In the genomic region with DNA sequence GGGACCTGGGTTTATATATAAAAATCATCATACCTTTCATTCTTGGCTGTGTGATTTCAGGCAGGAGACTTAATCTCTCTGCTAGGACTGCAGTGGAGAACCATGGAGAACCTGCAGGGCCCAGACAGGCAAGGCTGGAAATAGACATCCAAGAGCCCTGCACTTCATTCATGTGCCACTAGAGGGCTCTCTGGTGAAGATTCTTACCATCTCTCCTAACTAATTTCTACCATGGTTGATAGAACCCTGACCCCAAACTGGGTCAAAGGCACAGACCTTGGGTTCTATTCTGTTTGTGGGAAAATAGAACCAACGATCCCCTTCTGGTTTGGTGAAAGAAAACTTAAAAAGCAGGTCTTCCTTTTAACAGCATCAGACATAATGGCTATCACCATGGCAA, we compare ENCODE assay signal across 8 mouse cellular contexts. TPM values are rescaled to one million over a fixed set of nuclear protein-coding genes. Genes with fewer than 3 reads are reported as not detected.
A peak's percentile ranks its signal among the peaks of the same experiment; 100 is the strongest.
DNase-seq lines count a peak whose midpoint lies in the region; ATAC-seq and TF ChIP-seq lines count a peak whose summit lies in the region.

No protein-coding gene starts in this region.

- no peaks in the 10 kb centered on the region for H3K9me3 ChIP-seq in forebrain, embryonic 14.5 days (replicated peaks; ENCODE audit: control insufficient read depth, low read length)

- no peaks in the 10 kb centered on the region for H3K27me3 ChIP-seq in forebrain, embryonic 14.5 days (replicated peaks; ENCODE audit: control insufficient read depth, insufficient read depth, low read length)

- H3K4me3 ChIP-seq in gastrocnemius, adult 2 months, result no peak overlapping the region
- no peak overlapping the region for H3K4me3 ChIP-seq in forebrain, embryonic 14.5 days (ENCODE audit: low read depth, low read length)

- TF ChIP-seq CTCF in gastrocnemius, adult 2 months (IDR thresholded peaks at IDR 0.05), result peak; percentile 95

- intact Hi-C loops in gastrocnemius, adult 2 months (cut with DNase I), result loop anchor here (1.0 kb wide), 1 partner anchor 71 kb away; no protein-coding TSS in a partner anchor
- intact Hi-C loops in gastrocnemius, postnatal 36 days (cut with DNase I), result loop anchor here (5.0 kb wide), 1 partner anchor 131 kb away; the partner anchor contains the start of gene Hif3a

- no peak overlapping the region for H3K27ac ChIP-seq in gastrocnemius, adult 2 months
- no peak overlapping the region for H3K27ac ChIP-seq in forebrain, embryonic 14.5 days (ENCODE audit: low read depth, low read length)

- H3K4me1 ChIP-seq in forebrain, embryonic 14.5 days (ENCODE audit: control insufficient read depth, insufficient read depth, low read length), result peaks cover 2% of the 10 kb centered on the region; the same call in 1 of the 2 replicates

- DNase-seq in gastrocnemius, adult 2 months, result peak; percentile 75
- no peak for DNase-seq in gastrocnemius, postnatal 36 days
- peak; percentile 72 for DNase-seq in CD4-positive helper T cell, adult 2 months (ENCODE audit: low read depth, low spot score)
- DNase-seq in c-Kit-positive CD71-negative TER-119-negative erythroid progenitor cells, embryonic 14.5 days (ENCODE audit: low read depth), result peak; percentile 68
- peak; percentile 80 for DNase-seq in forebrain, embryonic 14.5 days (ENCODE audit: low spot score)
- peak; percentile 71 to 87 for DNase-seq in kidney, postnatal 36 days
- DNase-seq in spleen, postnatal 4 days (ENCODE audit: low spot score in 2 of 2), result peak; percentile 59 to 85

- no peak overlapping the region for H3K9ac ChIP-seq in forebrain, embryonic 14.5 days (ENCODE audit: low read length)

- H3K4me2 ChIP-seq in forebrain, embryonic 14.5 days (ENCODE audit: low read length), result no peak overlapping the region

- ATAC-seq in forebrain, embryonic 14.5 days, result peak; percentile 18; the same call in 1 of the 2 replicates
- ATAC-seq in megakaryocyte, adult 5-6 weeks (ENCODE audit: poor library complexity, severe bottlenecking), result peak; percentile 81

- H3K36me3 ChIP-seq in forebrain, embryonic 14.5 days (ENCODE audit: control insufficient read depth, insufficient read depth, low read length), result no peaks in the 10 kb centered on the region

- 3% methylated on average over 1 of the region's 1 CpGs for WGBS in forebrain, embryonic 14.5 days

RNA-seq across cellular contexts. Expression of gene Calm3, which starts 6.9 kb away (rescaled TPM):
- 100 to 1,000 TPM; 290 to 400 TPM for total RNA-seq in gastrocnemius, adult 2 months (2021)
- total RNA-seq in gastrocnemius, postnatal 36 days (2021), result 100 to 1,000 TPM; 297 to 327 TPM
- polyA plus RNA-seq in forebrain, embryonic 14.5 days (2014; fragmentation: Nextera tagmentation; extraction: Ambion mirVana), result 473 and 491 TPM in 2 replicates
- total RNA-seq in megakaryocyte, adult 5-6 weeks (2015), result 113 and 140 TPM in 2 replicates
- 322 and 392 TPM in 2 replicates for total RNA-seq in megakaryocyte, adult 5-6 weeks (2017)

RNA-seq across cellular contexts. Expression of gene Pnmal2, which starts 13.6 kb away (rescaled TPM):
- under 1 TPM; 0.74 to 0.86 TPM for total RNA-seq in gastrocnemius, adult 2 months (2021)
- total RNA-seq in gastrocnemius, postnatal 36 days (2021), result 1 to 10 TPM; 1.5 to 2.2 TPM
- 48.1 and 63.2 TPM in 2 replicates for polyA plus RNA-seq in forebrain, embryonic 14.5 days (2014; fragmentation: Nextera tagmentation; extraction: Ambion mirVana)
- not detected in 2 replicates for total RNA-seq in megakaryocyte, adult 5-6 weeks (2015)
- not detected in 2 replicates for total RNA-seq in megakaryocyte, adult 5-6 weeks (2017)

RNA-seq across cellular contexts. Expression of gene Ptgir, which starts 24.6 kb away (rescaled TPM):
- under 1 TPM; 0.67 to 0.79 TPM for total RNA-seq in gastrocnemius, adult 2 months (2021)
- total RNA-seq in gastrocnemius, postnatal 36 days (2021), result 1 to 10 TPM; 1.1 to 1.2 TPM
- polyA plus RNA-seq in forebrain, embryonic 14.5 days (2014; fragmentation: Nextera tagmentation; extraction: Ambion mirVana), result 0.12 and 0.22 TPM in 2 replicates
- total RNA-seq in megakaryocyte, adult 5-6 weeks (2015), result 16.0 and 18.1 TPM in 2 replicates
- total RNA-seq in megakaryocyte, adult 5-6 weeks (2017), result 14.5 and 16.6 TPM in 2 replicates

RNA-seq across cellular contexts. Expression of gene Pnmal1, which starts 28.6 kb away (rescaled TPM):
- not detected for total RNA-seq in gastrocnemius, adult 2 months (2021)
- not detected for total RNA-seq in gastrocnemius, postnatal 36 days (2021)
- polyA plus RNA-seq in forebrain, embryonic 14.5 days (2014; fragmentation: Nextera tagmentation; extraction: Ambion mirVana), result 55.5 and 61.9 TPM in 2 replicates
- not detected in 2 replicates for total RNA-seq in megakaryocyte, adult 5-6 weeks (2015)
- not detected in 2 replicates for total RNA-seq in megakaryocyte, adult 5-6 weeks (2017)

RNA-seq across cellular contexts. Expression of gene Gng8, which starts 39.3 kb away (rescaled TPM):
- not detected for total RNA-seq in gastrocnemius, adult 2 months (2021)
- total RNA-seq in gastrocnemius, postnatal 36 days (2021), result under 1 TPM in 1 of 2 experiments, not detected in 1; 0.54 TPM
- 9.8 and 11.0 TPM in 2 replicates for polyA plus RNA-seq in forebrain, embryonic 14.5 days (2014; fragmentation: Nextera tagmentation; extraction: Ambion mirVana)
- total RNA-seq in megakaryocyte, adult 5-6 weeks (2015), result not detected in 2 replicates
- 0.48 TPM in 1 of 2 replicates, not detected in the other for total RNA-seq in megakaryocyte, adult 5-6 weeks (2017)

Comparison
In these comparisons a context has a peak if more than half of its experiments do, and no peak if none do; other contexts are left out.
1. DNase-seq: peak in gastrocnemius, adult 2 months (single experiment), CD4-positive helper T cell, adult 2 months (single experiment), c-Kit-positive CD71-negative TER-119-negative erythroid progenitor cells, embryonic 14.5 days (single experiment), forebrain, embryonic 14.5 days (single experiment), kidney, postnatal 36 days (2 of 2) and spleen, postnatal 4 days (2 of 2); none in gastrocnemius, postnatal 36 days (0 of 2).
2. RNA of gene Ptgir, which starts 24.6 kb away (total RNA-seq): 14.5 to 18.1 TPM in megakaryocyte, adult 5-6 weeks; 1.1 to 1.2 TPM in gastrocnemius, postnatal 36 days and 0.67 to 0.79 TPM in gastrocnemius, adult 2 months; every median in the first group is over 4 times any median in the second.